Mouse (Mus musculus) telencephalon, adult 2 months (tissue): ENCODE data around the gene Scn5a.

Experiments used
- DNase-seq: peaks from one replicate; pipeline ENCODE4 v3.0.0-alpha.2; 2011; ENCODE audit warnings: low read depth, low spot score

Gene Scn5a

DNA sequence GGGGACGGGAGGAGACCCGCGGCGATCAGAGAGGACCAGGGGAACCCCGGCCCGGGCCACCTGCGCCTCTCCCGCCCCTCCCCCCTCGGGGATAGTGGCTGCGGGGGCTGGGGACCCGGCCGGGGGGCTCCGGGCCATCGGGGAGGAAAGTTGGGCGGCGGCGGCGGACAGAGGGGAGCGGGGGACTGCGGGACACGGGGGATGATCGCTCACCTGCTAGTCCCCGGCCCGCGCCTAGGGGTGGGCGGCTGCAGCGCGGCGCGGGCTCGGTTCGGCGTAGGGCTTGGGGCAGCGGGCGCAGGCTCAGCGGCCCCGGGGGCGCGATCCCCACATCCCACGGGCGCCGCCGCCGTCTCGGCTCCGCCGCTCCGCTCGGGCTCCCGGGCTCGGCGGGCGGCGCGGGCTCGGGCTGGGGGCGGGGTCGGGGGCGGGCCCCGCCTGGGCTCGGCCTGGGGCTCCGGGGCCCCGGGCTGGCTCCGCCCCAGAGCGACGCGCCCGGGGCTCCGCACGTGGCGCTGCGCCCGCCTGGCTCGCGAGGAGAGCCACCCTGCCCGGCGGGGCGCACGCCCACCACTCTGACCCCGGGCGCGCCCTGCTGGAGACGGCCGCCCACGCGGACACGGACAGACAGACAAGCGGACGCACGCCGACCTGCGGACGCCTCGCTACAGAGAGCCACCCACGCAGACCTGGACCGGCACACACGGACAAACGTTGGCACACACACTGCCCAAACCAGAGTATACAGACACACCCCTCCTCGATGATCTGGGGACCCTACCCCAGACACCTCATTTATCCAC lies at the start of gene Scn5a:
Gene Scn5a (minus strand): TSS at position 381 of the 803 bp plus-strand sequence.
- DNase-seq = no peak

DNA sequence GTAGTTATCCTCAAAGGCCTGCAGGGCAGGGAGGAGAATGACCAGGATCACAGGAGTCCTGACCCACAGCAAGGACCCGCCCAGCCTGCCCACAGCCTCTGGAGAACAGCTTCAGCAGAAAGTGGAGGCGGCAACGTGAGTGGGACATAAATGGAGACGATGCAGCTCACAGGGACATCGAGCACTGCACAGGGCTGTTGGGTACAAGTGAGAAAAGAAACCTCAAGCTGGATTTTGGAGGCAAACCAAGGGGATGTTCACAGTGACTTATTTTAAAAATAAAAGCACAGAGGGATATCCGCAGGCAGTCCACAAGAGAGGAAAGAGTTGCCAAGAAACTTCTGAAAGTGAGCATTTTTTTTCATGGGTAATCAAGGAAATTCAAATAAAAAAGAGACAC lies 48.4 kb upstream of the Scn5a start:
- DNase-seq = peak; percentile 52

DNA sequence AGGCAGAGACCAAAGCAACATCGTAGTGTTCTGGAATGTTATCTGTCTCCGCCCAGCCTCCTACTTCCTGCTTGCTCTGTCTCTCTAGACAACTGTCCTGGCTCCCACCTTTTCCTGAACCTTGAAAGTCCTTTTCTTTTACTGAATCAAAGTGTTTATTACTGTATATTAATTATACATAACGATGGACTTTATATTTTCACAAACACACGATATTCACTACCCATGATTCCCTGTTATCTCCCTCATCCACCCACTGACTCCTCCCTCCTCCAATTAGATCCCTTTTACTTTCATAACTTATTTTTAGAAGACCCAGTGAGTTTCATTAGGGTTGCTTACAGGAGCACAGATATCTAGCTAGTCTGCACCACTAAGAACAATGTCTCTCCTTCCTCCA lies 45.3 kb upstream of the Scn5a start:
- DNase-seq = no peak

DNA sequence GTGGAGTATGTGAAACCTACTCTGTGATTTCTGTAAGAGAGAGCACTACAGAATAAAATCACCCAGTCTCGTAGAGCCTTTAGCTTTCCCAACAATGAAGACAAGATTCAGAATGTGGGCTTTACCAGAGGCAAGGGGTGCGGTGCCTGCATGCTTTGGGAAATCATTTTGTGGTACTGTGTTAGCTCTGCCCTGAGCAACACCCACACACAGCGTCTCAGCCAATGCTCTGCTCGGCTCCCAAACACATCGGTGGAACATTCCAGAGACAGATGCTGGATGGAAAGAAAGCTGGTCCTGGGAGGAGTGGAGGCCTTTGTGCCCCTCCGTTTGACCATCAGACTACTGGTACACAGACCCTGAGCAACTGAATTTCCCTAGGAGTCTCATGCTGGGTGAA lies 36.0 kb upstream of the Scn5a start:
- no peak for DNase-seq

DNA sequence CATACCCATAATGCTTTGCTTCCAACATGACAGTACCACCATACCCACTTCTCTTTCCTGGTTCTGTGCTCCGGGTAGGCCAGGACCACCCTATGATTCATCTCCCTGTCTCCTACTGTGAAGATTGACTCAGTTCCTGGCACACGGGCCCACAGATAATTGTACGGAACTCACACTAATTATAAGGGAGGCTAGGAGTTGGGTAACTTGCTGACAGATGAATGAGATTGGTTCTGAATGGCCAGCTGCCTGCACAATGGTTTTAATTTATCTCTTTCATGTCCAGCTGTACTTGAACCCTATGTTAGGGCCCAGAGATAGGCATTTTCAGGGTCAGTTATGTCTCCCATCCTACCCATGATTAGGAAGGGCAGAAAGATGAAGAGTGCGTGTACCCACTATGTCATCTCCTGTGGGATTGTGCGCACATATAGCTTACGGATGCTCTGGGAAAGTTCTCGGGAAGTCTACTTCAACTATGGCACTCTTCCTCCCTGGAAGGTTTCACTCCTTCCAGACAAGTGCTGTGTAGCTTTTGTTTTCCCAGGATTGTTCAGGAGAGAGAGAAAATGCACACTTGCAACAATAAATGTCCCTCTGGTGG lies 31.8 kb upstream of the Scn5a start:
- no peak for DNase-seq

DNA sequence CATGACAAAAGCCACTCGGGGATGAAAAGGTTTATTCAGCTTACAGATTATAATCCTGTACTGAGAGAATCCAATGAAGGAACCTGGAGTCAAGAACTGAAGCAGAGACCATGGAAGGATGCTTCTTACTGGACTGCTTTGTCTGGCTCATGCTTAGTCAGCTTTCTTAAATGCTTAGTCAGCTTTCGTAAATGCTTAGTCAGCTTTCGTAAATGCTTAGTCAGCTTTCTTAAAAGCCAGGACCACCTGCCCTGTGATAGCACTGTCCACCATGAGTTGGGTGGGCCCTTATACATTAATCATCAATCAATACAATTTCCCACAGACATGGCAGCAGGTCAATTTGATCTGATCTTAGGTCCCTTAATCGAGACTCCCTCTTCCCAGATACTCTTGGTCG lies 28.1 kb upstream of the Scn5a start:
- no peak for DNase-seq

DNA sequence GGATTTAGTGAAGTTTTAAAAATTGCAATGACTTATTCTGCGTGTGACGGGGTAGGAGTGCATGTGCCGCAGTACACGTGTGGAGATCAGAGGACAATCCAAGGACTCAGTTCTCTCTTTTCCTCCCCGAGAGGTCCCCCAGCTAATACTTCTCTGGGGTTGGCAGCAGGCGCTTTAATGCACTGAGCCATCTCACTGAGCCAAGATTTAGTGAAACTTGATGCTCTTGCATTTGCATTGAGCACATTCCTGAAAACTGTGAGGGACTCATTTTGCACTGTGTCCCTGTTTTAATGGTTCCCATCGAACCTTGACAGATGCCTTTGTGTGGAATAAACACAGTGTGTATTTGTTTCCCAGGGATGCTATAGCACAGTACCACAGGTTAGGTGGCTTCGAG lies 25.8 kb upstream of the Scn5a start:
- DNase-seq = no peak

DNA sequence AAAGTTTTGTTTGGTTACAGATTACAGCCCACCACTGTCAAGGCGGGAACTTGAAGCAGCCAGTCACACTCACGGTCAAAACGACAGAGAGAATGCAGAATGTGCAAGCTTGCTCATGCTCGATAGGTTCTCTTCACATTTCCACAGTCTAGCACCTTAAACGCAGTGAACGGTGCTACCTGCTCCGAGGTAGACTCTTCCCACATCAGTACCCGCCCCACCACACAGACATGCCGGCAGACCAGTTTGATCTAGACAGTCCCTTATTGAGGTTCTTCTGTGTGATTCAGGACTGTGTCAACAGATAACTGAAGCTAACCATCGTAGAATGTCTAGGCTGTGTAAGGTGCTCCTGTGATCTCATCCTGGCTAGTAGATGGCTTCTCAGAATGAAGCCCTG lies 19.7 kb upstream of the Scn5a start:
- no peak for DNase-seq

DNA sequence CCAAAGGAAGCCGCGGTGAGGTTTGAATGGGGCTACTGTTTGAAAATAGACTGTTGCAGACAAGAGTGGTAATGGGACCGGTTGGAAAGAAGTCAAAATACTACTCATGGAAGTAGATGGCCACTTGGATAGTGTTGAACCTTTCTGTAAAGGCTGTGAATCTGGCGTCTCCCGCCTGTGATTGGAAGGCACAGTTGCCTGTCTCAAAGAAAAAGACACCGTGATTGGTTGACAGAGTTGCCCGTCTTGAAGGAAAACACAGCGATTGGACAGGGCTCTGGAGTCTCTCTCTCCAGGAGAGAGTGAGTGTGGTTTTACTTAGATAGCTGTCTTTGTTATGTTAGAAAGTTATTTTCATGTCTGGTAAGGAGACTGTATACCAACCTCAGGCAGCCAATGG lies 18.5 kb upstream of the Scn5a start:
- DNase-seq = no peak

DNA sequence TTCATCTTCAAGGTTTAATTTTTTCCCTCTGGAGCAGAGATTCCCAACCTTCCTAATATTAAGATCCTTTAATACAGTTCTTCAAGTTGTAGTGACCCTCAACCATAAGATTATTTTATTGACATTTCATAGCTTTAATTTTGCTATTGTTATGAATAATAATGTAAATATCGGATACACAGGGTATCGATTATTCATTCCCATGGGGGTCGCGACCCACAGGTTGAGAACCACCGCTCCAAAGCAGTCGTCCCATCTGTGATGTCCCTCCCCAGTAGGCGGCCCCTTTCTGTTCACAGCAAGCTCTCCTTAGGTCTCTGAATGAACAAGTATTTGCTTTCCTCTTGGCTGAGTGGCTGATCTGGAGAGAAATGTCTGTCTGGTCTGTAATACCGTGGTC lies 10.8 kb upstream of the Scn5a start:
- no peak for DNase-seq

DNA sequence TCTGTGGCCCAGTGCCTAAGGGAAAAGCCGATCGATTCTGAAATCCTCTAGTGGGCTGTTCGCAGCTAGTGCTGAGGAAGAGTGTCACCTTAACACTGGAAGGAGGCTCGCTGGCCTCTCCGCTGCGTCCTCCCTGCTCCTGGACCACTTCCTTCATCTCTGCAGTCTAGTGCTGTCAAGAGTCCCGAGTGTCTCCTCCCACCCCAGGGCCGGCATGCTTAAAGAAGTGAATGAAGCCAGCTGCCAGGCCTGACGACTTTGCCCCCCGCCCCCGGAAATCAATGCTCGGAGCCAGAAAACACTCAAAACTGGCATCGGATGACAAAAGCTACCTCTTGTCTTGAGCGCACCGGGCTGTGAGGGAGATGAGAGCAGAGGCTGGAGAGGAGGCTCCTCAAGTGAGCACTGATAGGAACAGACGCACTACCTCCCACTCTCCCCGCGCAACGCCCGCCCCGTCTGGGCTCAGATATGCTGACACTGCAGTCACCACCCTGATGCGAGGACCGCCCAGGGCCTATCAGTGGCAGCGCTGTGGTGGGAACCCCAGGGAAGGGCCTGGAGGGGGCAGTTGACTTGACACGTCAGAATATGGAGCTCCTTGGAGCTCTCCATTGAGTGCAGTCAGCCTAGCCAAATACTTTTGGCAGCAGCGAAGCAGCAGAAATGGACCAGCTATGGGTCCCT lies 10.1 kb upstream of the Scn5a start:
- no peak for DNase-seq

DNA sequence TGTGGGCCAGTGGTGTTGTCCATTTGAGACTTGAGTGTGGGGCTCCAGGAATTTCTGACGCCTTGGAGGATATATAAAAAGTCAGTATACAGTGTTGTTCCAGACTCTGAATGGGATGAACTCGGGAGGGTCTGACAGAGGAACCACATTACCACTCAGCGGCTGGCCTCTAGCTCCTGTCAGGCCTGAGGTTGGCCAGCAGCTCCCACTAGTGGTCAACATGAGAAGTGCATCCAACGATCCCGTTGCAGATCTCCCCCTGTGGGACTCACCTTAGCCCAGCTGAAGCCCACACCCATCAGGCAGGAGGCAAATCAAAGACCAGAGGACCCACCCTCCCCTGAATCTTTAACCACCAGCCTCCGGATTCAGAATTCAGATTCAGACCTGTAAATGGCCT lies 1.9 kb upstream of the Scn5a start:
- no peak for DNase-seq

DNA sequence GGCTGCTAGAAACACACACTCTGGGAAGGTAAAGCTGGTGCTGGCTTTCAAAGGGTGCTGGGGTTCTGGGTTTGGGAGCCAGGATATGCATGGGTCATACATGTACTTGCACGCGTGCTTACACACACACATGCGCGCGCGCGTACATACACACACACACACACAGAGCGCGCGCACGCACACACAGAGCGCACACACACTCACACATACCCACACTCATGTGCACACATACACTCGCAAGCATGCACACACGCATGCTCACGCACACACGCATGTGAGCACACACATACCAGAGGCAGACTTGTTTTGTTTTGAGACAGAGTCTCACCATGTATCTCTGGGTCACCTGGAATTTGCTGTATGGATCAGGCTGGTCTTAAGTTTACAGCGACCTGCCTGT lies 1.4 kb upstream of the Scn5a start:
- DNase-seq = no peak

DNA sequence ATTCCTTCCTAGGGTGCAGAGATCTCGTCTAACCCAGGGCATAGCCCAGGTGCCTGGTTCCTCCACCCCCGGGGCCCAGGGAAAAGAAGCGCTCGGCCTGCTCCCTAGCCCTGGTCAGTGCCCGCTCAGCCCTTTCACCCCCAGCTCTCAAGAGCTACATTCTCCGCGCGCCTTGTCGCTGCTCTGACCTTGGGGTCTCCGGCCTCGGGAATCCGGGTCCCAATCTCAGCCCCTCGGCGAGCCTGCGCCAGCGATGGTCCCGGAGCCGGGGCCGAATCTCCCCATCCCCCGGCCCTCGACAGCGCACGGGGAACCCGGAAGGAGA lies 543 bp downstream of the Scn5a start:
- DNase-seq = no peak

DNA sequence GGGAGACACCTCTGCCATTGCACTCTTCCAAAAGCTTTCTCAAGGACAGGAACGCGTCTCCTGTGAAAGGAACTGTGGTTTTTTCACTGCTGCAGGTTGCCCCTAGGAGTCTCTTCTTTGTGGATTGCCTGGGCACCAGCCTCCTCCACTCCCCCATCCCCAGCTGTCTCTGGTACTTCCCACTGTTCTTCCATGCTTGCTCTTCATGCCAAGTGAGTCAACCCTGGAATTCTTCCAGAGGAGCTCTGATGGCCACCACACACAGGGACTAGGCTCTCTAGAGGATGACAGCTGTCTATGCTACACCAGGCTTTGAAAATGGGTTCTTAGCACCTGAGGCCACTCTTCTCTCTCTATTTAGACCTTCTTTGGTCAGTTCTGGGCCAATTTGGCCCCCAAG lies 1.8 kb downstream of the Scn5a start:
- peak; percentile 53 for DNase-seq

DNA sequence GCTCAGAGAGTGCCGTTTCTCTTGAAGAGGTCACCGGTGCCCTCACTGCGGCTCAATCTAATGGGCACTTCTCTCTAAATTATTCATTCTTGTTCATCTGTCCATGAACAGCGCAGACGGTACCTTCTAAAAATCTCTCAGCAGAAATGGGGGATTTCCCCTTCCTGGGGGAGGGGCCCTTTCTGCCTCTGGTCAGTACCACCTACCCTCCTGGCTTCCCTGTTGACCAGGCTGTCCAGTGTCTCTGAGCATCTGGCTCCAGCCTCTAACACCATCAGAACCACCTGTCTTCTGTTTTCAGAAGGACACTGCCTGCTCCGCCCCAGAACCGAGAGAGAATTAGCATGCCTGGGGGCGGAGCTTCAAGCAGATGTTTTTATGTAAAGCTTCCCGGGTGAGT lies 3.1 kb downstream of the Scn5a start:
- DNase-seq = no peak

DNA sequence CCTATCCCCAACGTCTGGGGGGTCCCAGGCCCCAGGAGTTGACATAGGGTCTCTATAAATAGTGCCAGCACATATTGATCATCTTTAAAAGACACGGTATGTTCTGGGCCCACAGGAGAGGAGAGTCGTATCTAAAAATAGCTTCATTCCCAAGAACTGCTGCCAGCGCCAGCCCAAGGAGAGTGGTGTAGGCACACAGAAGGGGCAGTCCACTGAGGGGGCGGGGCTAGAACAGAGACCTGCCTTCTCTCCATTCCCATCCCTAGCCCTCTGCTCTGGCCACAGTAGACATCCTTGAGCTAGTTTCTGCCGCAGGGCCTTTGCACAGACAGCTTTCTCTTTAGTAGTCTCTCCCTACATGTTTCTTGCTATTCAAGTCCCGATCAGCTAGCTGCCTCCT lies 4.5 kb downstream of the Scn5a start:
- DNase-seq = no peak

DNA sequence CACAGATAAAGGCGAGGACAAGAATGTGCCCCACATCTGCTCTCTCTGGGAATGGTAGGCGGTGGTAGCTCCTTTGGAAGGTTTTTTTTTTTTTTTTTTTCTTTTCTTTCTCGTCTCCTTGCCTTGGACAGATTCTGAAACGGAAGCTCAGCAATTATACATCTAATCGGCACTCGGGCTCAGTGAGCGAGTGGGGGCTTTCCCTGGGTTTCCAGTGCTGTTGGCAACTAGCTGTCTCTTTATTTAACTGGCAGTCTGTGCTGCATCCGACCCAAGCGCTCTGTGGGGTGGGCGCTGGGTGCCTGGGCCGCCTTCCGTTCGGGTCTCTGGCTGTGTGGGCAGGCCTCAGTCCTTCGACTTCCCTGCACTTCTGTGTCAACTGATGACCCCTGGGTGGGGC lies 5.8 kb downstream of the Scn5a start:
- no peak for DNase-seq

DNA sequence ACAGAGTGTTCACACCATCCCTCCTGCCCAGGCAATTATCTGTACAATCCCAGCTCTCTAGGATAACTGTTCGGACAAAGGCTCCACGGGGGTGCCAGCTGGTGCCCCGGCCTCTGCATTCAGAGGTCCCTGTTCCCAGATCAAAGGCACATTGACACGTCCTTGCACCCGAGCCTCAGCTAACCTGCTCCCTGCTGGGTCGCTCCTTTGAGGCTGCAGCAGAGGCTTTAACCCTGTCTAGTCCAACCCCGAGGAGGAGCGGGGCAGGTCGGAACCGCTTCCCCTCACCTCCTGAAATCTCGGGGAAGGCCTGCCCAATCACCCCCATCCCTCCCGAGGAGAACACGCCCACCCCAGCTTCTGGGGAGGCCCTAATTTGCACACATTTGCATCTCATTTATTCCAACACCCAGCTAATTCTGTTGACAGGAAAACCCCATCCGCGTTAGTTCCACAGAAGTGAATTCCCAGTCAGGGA lies 7.4 kb downstream of the Scn5a start:
- no peak for DNase-seq

DNA sequence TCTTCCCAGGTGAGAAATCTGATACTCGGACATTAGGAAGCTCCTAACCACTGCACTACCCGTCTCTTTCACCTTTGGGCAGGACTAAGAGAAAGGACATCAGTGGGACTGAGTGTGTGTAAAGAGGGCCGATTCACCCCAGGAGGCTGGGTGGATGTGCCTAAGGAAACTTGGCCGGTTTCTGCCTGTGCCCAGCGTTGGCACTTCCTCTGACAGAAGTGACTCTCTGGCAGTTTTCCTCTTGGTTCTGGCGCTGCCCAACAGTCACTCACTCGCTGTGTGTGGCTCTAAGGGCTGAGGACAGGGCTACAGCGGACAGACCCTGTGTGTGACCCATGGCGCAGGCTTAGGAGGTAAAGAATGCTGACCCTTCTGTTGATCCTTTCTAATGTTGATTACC lies 8.2 kb downstream of the Scn5a start:
- no peak for DNase-seq

DNA sequence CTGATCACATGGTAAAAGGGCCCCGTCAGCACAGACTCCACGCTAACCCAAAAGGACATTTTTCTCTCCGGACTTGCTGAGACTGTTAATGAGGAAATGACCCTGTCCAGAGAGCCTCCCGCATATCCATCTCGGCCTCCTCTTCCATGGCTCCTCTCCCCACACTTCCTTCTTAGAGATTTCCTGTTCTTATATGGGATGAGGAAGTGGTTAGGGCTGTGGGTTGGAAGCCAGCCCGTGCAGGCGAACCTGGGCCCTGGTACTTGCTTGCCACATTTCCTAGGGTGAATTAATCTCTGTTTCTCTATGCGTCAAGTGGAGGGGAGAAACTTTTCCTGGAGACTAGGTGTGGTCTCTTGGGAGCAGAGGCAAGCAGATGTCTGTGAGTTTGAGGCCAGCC lies 10.1 kb downstream of the Scn5a start:
- DNase-seq = no peak

DNA sequence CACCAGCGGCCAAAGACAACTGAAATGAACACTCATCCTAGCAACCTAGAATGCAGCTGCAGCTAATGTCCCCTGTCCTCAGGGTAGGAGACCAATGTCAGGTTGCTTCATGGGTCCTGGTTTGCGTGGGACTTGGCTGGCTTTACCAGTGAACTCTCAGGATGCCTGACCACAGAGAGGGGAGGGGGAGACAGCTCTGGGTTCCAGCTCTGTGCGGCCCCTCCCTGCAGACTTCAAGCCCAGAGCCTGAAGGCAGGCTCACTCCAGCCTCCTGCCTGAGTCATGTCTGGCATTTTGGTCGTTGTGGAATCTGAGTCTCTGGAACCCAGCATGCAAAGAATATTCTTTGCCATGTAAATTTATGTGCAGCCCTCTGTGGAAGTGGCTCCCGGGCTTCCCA lies 11.0 kb downstream of the Scn5a start:
- no peak for DNase-seq

DNA sequence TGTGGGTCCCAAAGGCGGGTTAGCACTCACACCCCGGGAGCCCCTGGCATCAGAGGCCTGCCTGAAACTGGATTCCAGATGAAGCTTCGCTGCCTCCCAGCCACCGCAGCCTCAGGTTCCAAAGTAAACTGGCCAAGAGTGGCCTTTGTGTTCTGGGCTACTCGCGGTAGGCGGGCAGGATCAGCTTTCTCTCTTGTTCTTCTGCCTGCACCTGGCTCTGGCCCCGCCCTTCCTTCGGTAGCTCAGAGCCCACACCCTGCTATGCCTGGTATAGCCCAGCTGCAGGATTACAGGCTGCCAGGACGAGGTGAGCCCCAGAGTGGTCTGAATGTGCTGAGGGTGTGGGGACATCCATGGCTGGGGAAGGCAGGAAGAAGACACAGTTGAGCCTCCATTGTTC lies 12.6 kb downstream of the Scn5a start:
- DNase-seq = no peak
